Mouse (Mus musculus) A20 (cell line): Measurements from ENCODE around the gene Cpeb4.
"Not testable (repeated sequence)": the region's sequence is repeated elsewhere in the genome, so short reads cannot be mapped to it uniquely, and the experiment has no call there.

ENCODE experiments used
- DNase-seq: peaks from one replicate; pipeline ENCODE4 v3.0.0-alpha.2; 2011; ENCODE audit warnings: low read depth, low spot score

The Cpeb4 gene

GRCm38 (mm10) chr11:31871911-31872310, at the start of gene Cpeb4:
Cpeb4 (plus strand) TSS chr11:31872211.
- DNase-seq = no peak

GRCm38 (mm10) chr11:31822556-31822955, 49.5 kb upstream of the Cpeb4 start:
- no peak for DNase-seq

- DNase-seq = no peak
These were observed 48.5 kb upstream of the Cpeb4 start for GRCm38 (mm10) chr11:31823513-31823912.

- DNase-seq = no peak
These were observed 47.4 kb upstream of the Cpeb4 start for GRCm38 (mm10) chr11:31824504-31825166.

- DNase-seq = no peak
These were observed 43.8 kb upstream of the Cpeb4 start for GRCm38 (mm10) chr11:31828011-31828770.

- no peak for DNase-seq
These were observed 43.3 kb upstream of the Cpeb4 start for GRCm38 (mm10) chr11:31828771-31829072.

- no peak for DNase-seq
These were observed 41.5 kb upstream of the Cpeb4 start for GRCm38 (mm10) chr11:31830213-31831151.

- DNase-seq = no peak
These were observed 40.6 kb upstream of the Cpeb4 start for GRCm38 (mm10) chr11:31831451-31831850.

- peak; percentile 28 for DNase-seq
These were observed 40.0 kb upstream of the Cpeb4 start for GRCm38 (mm10) chr11:31831983-31832382.

- no peak for DNase-seq
These were observed 39.5 kb upstream of the Cpeb4 start for GRCm38 (mm10) chr11:31832439-31832980.

GRCm38 (mm10) chr11:31833506-31833905, 38.5 kb upstream of the Cpeb4 start:
- no peak for DNase-seq

- no peak for DNase-seq
These were observed 36.7 kb upstream of the Cpeb4 start for GRCm38 (mm10) chr11:31835352-31835751.

- DNase-seq = no peak
These were observed 34.8 kb upstream of the Cpeb4 start for GRCm38 (mm10) chr11:31837243-31837642.

GRCm38 (mm10) chr11:31837753-31838152, 34.3 kb upstream of the Cpeb4 start:
- no peak for DNase-seq

- no peak for DNase-seq
These were observed 33.4 kb upstream of the Cpeb4 start for GRCm38 (mm10) chr11:31838442-31839083.

- DNase-seq = no peak
These were observed 32.9 kb upstream of the Cpeb4 start for GRCm38 (mm10) chr11:31839084-31839460.

GRCm38 (mm10) chr11:31842171-31842959, 29.6 kb upstream of the Cpeb4 start:
- no peak for DNase-seq

GRCm38 (mm10) chr11:31843177-31843833, 28.7 kb upstream of the Cpeb4 start:
- DNase-seq = no peak

GRCm38 (mm10) chr11:31843834-31844188, 28.2 kb upstream of the Cpeb4 start:
- no peak for DNase-seq

GRCm38 (mm10) chr11:31845111-31845510, 26.9 kb upstream of the Cpeb4 start:
- not testable (repeated sequence) for DNase-seq
